Mouse (Mus musculus) embryonic facial prominence, embryonic 10.5 days (tissue): ENCODE data around the gene Carm1. TPM values are rescaled to one million over a fixed set of nuclear protein-coding genes. Genes with fewer than 3 reads are reported as not detected.

Experiments
- DNase-seq: peaks from one replicate; pipeline ENCODE4 v3.0.0-alpha.2; 2017; ENCODE audit warnings: low spot score
- H3K27ac ChIP-seq: fragments of 300-500 bp; sonication (generic); replicated peaks from 2 replicates; pipeline ENCODE4 v1.5.1; 2016; ENCODE audit warnings: mild to moderate bottlenecking
- H3K27me3 ChIP-seq: fragments of 300-500 bp; sonication (generic); replicated peaks from 2 replicates; pipeline ENCODE4 v1.6.1; 2016; ENCODE audit warnings: low read depth, mild to moderate bottlenecking; ENCODE audit not compliant: poor library complexity, severe bottlenecking
- H3K36me3 ChIP-seq: fragments of 300-500 bp; sonication (generic); replicated peaks from 2 replicates; pipeline ENCODE4 v1.6.1; 2016; ENCODE audit warnings: mild to moderate bottlenecking, moderate library complexity
- H3K4me1 ChIP-seq: fragments of 300-500 bp; sonication (generic); 2 replicates; pipeline ENCODE4 v1.6.1; 2016
- H3K4me3 ChIP-seq: fragments of 300-500 bp; sonication (generic); 2 replicates; pipeline ENCODE4 v1.5.1; 2016; ENCODE audit warnings: mild to moderate bottlenecking, moderate library complexity
- H3K9me3 ChIP-seq: fragments of 300-500 bp; sonication (generic); 2 replicates; pipeline ENCODE4 v1.6.1; 2016; ENCODE audit warnings: mild to moderate bottlenecking
- WGBS: fragments of 180-500 bp; shearing (Covaris S2); methylation state at CpG from one replicate; pipeline ENCODE4 v1.1.7; 2016; 5-methylcytosine and 5-hydroxymethylcytosine counted together
- polyA plus RNA-seq: library from polyadenylated mRNA; unstranded; fragments of >200 nt; fragmentation: Nextera tagmentation; extraction: Ambion mirVana; gene quantifications from 2 replicates; pipeline ENCODE4 v1.2.1, GENCODE M21; 2016

Carm1 gene
- polyA plus RNA-seq, 1 experiment from 2014 or later, result 73.1 TPM

- no peak overlapping the region for H3K27ac ChIP-seq
- no peaks in the 10 kb centered on the region for H3K27me3 ChIP-seq
- DNase-seq, result no peak
- WGBS, result 84% methylated on average over 1 of the region's 1 CpGs
- no peaks in the 10 kb centered on the region for H3K9me3 ChIP-seq
- H3K36me3 ChIP-seq, result no peaks in the 10 kb centered on the region
- H3K4me1 ChIP-seq, result no peaks in the 10 kb centered on the region; the same call in 1 of the 2 replicates
- no peak overlapping the region for H3K4me3 ChIP-seq
Observed at GRCm38 (mm10) chr9:21606648-21607047, 60.0 kb downstream of the Carm1 start.

- peaks cover 4% of the 10 kb centered on the region; the same call in 1 of the 2 replicates for H3K4me1 ChIP-seq
- no peak for DNase-seq
- WGBS, result 81% methylated on average over 1 of the region's 1 CpGs
- no peaks in the 10 kb centered on the region for H3K27me3 ChIP-seq
- no peak overlapping the region for H3K27ac ChIP-seq
- no peak overlapping the region for H3K4me3 ChIP-seq
- no peaks in the 10 kb centered on the region for H3K9me3 ChIP-seq
- no peaks in the 10 kb centered on the region for H3K36me3 ChIP-seq
Observed at GRCm38 (mm10) chr9:21609861-21610260, 63.2 kb downstream of the Carm1 start.

GRCm38 (mm10) chr9:21614864-21615616 is 68.3 kb downstream of the Carm1 start:
- H3K27ac ChIP-seq, result peak overlapping the region; percentile 99
- peaks cover 23% of the 10 kb centered on the region for H3K4me1 ChIP-seq
- peaks cover 21% of the 10 kb centered on the region for H3K36me3 ChIP-seq
- DNase-seq, result no peak
- H3K9me3 ChIP-seq, result no peaks in the 10 kb centered on the region
- H3K4me3 ChIP-seq, result peak overlapping the region; percentile 82
- H3K27me3 ChIP-seq, result no peaks in the 10 kb centered on the region
- 79% methylated on average over 15 of the region's 15 CpGs for WGBS

- under 1% methylated on average over 45 of the region's 45 CpGs for WGBS
- Histone ChIP-seq H3K36me3 (peaks cover 27% of the 10 kb centered on the region), H3K4me3 (peak within 1 kb of the TSS; percentile 82), H3K27me3 (no peaks in the 10 kb centered on the region), H3K27ac (peak within 1 kb of the TSS; percentile 99), H3K4me1 (peaks cover 23% of the 10 kb centered on the region), H3K9me3 (no peaks in the 10 kb centered on the region)
- DNase-seq, result peak; percentile 100
Observed at GRCm38 (mm10) chr9:21615617-21616231, 69.0 kb downstream of the Carm1 start, which contains the start of gene Smarca4. TSS of gene Smarca4 (plus strand) at chr9:21616169.

GRCm38 (mm10) chr9:21616232-21616781 is 69.6 kb downstream of the Carm1 start:
- H3K36me3 ChIP-seq, result peaks cover 33% of the 10 kb centered on the region
- peak overlapping the region; percentile 99 for H3K27ac ChIP-seq
- peak overlapping the region; percentile 82 for H3K4me3 ChIP-seq
- no peaks in the 10 kb centered on the region for H3K27me3 ChIP-seq
- H3K9me3 ChIP-seq, result no peaks in the 10 kb centered on the region
- H3K4me1 ChIP-seq, result peaks cover 23% of the 10 kb centered on the region
- under 1% methylated on average over 57 of the region's 57 CpGs for WGBS
- DNase-seq, result peak; percentile 94

- Histone ChIP-seq H3K9me3 (no peaks in the 10 kb centered on the region), H3K27me3 (no peaks in the 10 kb centered on the region), H3K36me3 (peaks cover 40% of the 10 kb centered on the region), H3K4me3 (peak overlapping the region; percentile 82), H3K4me1 (peaks cover 23% of the 10 kb centered on the region), H3K27ac (peak overlapping the region; percentile 99)
- 6% methylated on average over 10 of the region's 10 CpGs for WGBS
- peak; percentile 52 for DNase-seq
Observed at GRCm38 (mm10) chr9:21617066-21617465, 70.4 kb downstream of the Carm1 start.

- no peak overlapping the region for H3K27ac ChIP-seq
- WGBS, result 88% methylated on average over 4 of the region's 4 CpGs
- H3K9me3 ChIP-seq, result no peaks in the 10 kb centered on the region
- peaks cover 19% of the 10 kb centered on the region for H3K4me1 ChIP-seq
- peaks cover 65% of the 10 kb centered on the region for H3K36me3 ChIP-seq
- no peaks in the 10 kb centered on the region for H3K27me3 ChIP-seq
- H3K4me3 ChIP-seq, result no peak overlapping the region
- DNase-seq, result no peak
Observed at GRCm38 (mm10) chr9:21620229-21620628, 73.5 kb downstream of the Carm1 start.

- DNase-seq, result no peak
- Histone ChIP-seq H3K4me3 (no peak overlapping the region), H3K27me3 (no peaks in the 10 kb centered on the region), H3K27ac (no peak overlapping the region), H3K36me3 (peaks cover 83% of the 10 kb centered on the region), H3K9me3 (no peaks in the 10 kb centered on the region), H3K4me1 (peaks cover 14% of the 10 kb centered on the region)
- 96% methylated on average over 1 of the region's 1 CpGs for WGBS
Observed at GRCm38 (mm10) chr9:21622676-21623075, 76.0 kb downstream of the Carm1 start.

GRCm38 (mm10) chr9:21625342-21626339 is 78.9 kb downstream of the Carm1 start:
- no peaks in the 10 kb centered on the region for H3K9me3 ChIP-seq
- no peak overlapping the region for H3K4me3 ChIP-seq
- no peak for DNase-seq
- peaks cover 75% of the 10 kb centered on the region for H3K36me3 ChIP-seq
- WGBS, result 91% methylated on average over 10 of the region's 10 CpGs
- H3K4me1 ChIP-seq, result 0 out of 2 replicates have a peak, but pooled peaks cover 4% of the 10 kb centered on the region
- no peaks in the 10 kb centered on the region for H3K27me3 ChIP-seq
- no peak overlapping the region for H3K27ac ChIP-seq

GRCm38 (mm10) chr9:21626571-21626970 is 79.9 kb downstream of the Carm1 start:
- Histone ChIP-seq H3K4me1 (0 out of 2 replicates have a peak, but pooled peaks cover 4% of the 10 kb centered on the region), H3K27ac (no peak overlapping the region), H3K4me3 (no peak overlapping the region), H3K36me3 (peaks cover 75% of the 10 kb centered on the region), H3K27me3 (no peaks in the 10 kb centered on the region), H3K9me3 (no peaks in the 10 kb centered on the region)
- DNase-seq, result no peak

- Histone ChIP-seq H3K4me3 (no peak overlapping the region), H3K27ac (no peak overlapping the region), H3K36me3 (peaks cover 72% of the 10 kb centered on the region), H3K4me1 (0 out of 2 replicates have a peak, but pooled peaks cover 4% of the 10 kb centered on the region), H3K9me3 (no peaks in the 10 kb centered on the region), H3K27me3 (no peaks in the 10 kb centered on the region)
- DNase-seq, result no peak
- 91% methylated on average over 5 of the region's 5 CpGs for WGBS
Observed at GRCm38 (mm10) chr9:21627145-21627795, 80.6 kb downstream of the Carm1 start.
